Mouse (Mus musculus) myocyte (in vitro differentiated cells): Measurements from ENCODE around the gene Rsf1. TPM values are rescaled to one million over a fixed set of nuclear protein-coding genes. Genes with fewer than 3 reads are reported as not detected.
A peak's percentile ranks its signal among the peaks of the same experiment; 100 is the strongest.

ENCODE experiments used
- H3K27me3 ChIP-seq: one replicate; pipeline ENCODE4 v1.6.1; 2011; ENCODE audit not compliant: control insufficient read depth, insufficient read depth, insufficient read length
- H3K36me3 ChIP-seq: one replicate; pipeline ENCODE4 v1.6.1; 2011; ENCODE audit not compliant: control insufficient read depth, insufficient read depth
- H3K4me2 ChIP-seq: one replicate; pipeline ENCODE4 v1.6.1; 2011; ENCODE audit warnings: low read depth, control low read depth
- H3K4me3 ChIP-seq: one replicate; pipeline ENCODE4 v1.5.1; 2011; ENCODE audit warnings: mild to moderate bottlenecking, control low read depth, moderate library complexity
- H3K79me2 ChIP-seq: one replicate; pipeline ENCODE4 v1.6.1; 2011; ENCODE audit not compliant: control insufficient read depth, insufficient read depth
- H3ac ChIP-seq: one replicate; pipeline ENCODE4 v1.6.1; 2011; ENCODE audit not compliant: control insufficient read depth, insufficient read length
- CEBPB ChIP-seq: IDR thresholded peaks from 2 replicates; pipeline ENCODE4 v1.6.1; 2011; ENCODE audit warnings: mild to moderate bottlenecking, moderate library complexity; ENCODE audit not compliant: poor library complexity, insufficient read depth, severe bottlenecking
- E2F4 ChIP-seq: IDR thresholded peaks from one replicate; pipeline ENCODE4 v1.6.1; 2011; ENCODE audit warnings: mild to moderate bottlenecking, control low read depth, moderate library complexity; ENCODE audit not compliant: insufficient read depth
- MAX ChIP-seq: IDR thresholded peaks from one replicate; pipeline ENCODE4 v1.6.1; 2011; ENCODE audit warnings: low read depth, mild to moderate bottlenecking, control low read depth
- MYOD1 ChIP-seq, 3 experiments: IDR thresholded peaks; one replicate each; pipeline ENCODE4 v1.6.1; 2011; ENCODE audit warnings: control low read depth in 2 of 3, low read depth in 2 of 3, mild to moderate bottlenecking in 2 of 3, moderate library complexity in 1 of 3; ENCODE audit not compliant: insufficient read length in 2 of 3, control insufficient read depth in 1 of 3
- MYOG ChIP-seq, 3 experiments: IDR thresholded peaks; one replicate each; pipeline ENCODE4 v1.6.1; 2011; ENCODE audit warnings: control low read depth in 2 of 3, low read depth in 2 of 3, mild to moderate bottlenecking in 2 of 3; ENCODE audit not compliant: insufficient read length in 2 of 3, control insufficient read depth in 1 of 3, insufficient read depth in 1 of 3
- POLR2A ChIP-seq: IDR thresholded peaks from one replicate; pipeline ENCODE4 v1.6.1; 2011; ENCODE audit warnings: low read depth, mild to moderate bottlenecking, control low read depth, moderate library complexity; ENCODE audit not compliant: insufficient read length
- POLR2AphosphoS2 ChIP-seq: IDR thresholded peaks from one replicate; pipeline ENCODE4 v1.6.1; 2011; ENCODE audit warnings: low read depth, control low read depth; ENCODE audit not compliant: insufficient read length
- REST ChIP-seq: IDR thresholded peaks from one replicate; pipeline ENCODE4 v1.6.1; 2011; ENCODE audit warnings: mild to moderate bottlenecking, control low read depth, moderate library complexity; ENCODE audit not compliant: insufficient read depth, insufficient read length
- SRF ChIP-seq: IDR thresholded peaks from one replicate; pipeline ENCODE4 v1.6.1; 2011; ENCODE audit warnings: low read depth; ENCODE audit not compliant: control insufficient read depth, insufficient read length
- TCF12 ChIP-seq: IDR thresholded peaks from one replicate; pipeline ENCODE4 v1.6.1; 2011; ENCODE audit warnings: mild to moderate bottlenecking, control low read depth; ENCODE audit not compliant: poor library complexity, insufficient read depth, severe bottlenecking
- TCF3 ChIP-seq: IDR thresholded peaks from one replicate; pipeline ENCODE4 v1.6.1; 2011; ENCODE audit warnings: low read depth, control low read depth; ENCODE audit not compliant: insufficient read length
- USF1 ChIP-seq: IDR thresholded peaks from one replicate; pipeline ENCODE4 v1.6.1; 2011; ENCODE audit warnings: low read depth, mild to moderate bottlenecking, control low read depth, moderate library complexity
- polyA plus RNA-seq: library from polyadenylated mRNA; unstranded; fragments of >200 nt; fragmentation: generic; extraction: Trizol; gene quantifications from one replicate; pipeline ENCODE4 v1.2.1, GENCODE M21; 2012; ENCODE audit warnings: missing spikeins

The Rsf1 gene
- polyA plus RNA-seq, 1 experiment: 4.3 TPM

- peak overlapping the region; percentile 72 for H3K4me3 ChIP-seq
- no peaks in the 10 kb centered on the region for H3K27me3 ChIP-seq
- TF ChIP-seq TCF12 (no peak), E2F4 (no peak), MYOD1 (IDR thresholded peaks at IDR 0.05; ENCODE audit: control insufficient read depth in 1 of 3, insufficient read length in 2 of 3, low read depth in 2 of 3) (no peak), POLR2A (no peak), CEBPB (no peak), POLR2AphosphoS2 (no peak), MYOG (IDR thresholded peaks at IDR 0.05; ENCODE audit: control insufficient read depth in 1 of 3, insufficient read depth in 1 of 3, insufficient read length in 2 of 3, low read depth in 2 of 3) (no peak), MAX (no peak), SRF (no peak), USF1 (no peak), REST (no peak), TCF3 (no peak)
- H3ac ChIP-seq: no peak overlapping the region
- H3K36me3 ChIP-seq: no peaks in the 10 kb centered on the region
- peak overlapping the region; percentile 83 for H3K4me2 ChIP-seq
- H3K79me2 ChIP-seq: peaks cover 43% of the 10 kb centered on the region
These were observed 115.8 kb downstream of the Rsf1 start for GRCm38 (mm10) chr7:97695441-97695840.

- Histone ChIP-seq H3K27me3 (no peaks in the 10 kb centered on the region), H3K4me2 (peak overlapping the region; percentile 83), H3K36me3 (no peaks in the 10 kb centered on the region), H3K4me3 (peak overlapping the region; percentile 72), H3K79me2 (peaks cover 47% of the 10 kb centered on the region), H3ac (peak overlapping the region; percentile 85)
- TF ChIP-seq POLR2AphosphoS2 (no peak), E2F4 (no peak), MAX (no peak), SRF (no peak), MYOG (IDR thresholded peaks at IDR 0.05; ENCODE audit: control insufficient read depth in 1 of 3, insufficient read depth in 1 of 3, insufficient read length in 2 of 3, low read depth in 2 of 3) (no peak), CEBPB (no peak), TCF3 (no peak), USF1 (no peak), POLR2A (no peak), TCF12 (no peak), MYOD1 (IDR thresholded peaks at IDR 0.05; ENCODE audit: control insufficient read depth in 1 of 3, insufficient read length in 2 of 3, low read depth in 2 of 3) (no peak), REST (no peak)
These were observed 116.4 kb downstream of the Rsf1 start for GRCm38 (mm10) chr7:97696133-97696505.

GRCm38 (mm10) chr7:97696506-97697254 is 117.0 kb downstream of the Rsf1 start, which contains the start of gene Clns1a:
TSS of gene Clns1a (plus strand) at chr7:97696634.
- Histone ChIP-seq H3K4me2 (peak within 1 kb of the TSS; percentile 83), H3K79me2 (peaks cover 53% of the 10 kb centered on the region), H3K4me3 (peak within 1 kb of the TSS; percentile 72), H3K27me3 (no peaks in the 10 kb centered on the region), H3ac (peak within 1 kb of the TSS; percentile 85), H3K36me3 (no peaks in the 10 kb centered on the region)
- TF ChIP-seq TCF3: no peak
- peak; percentile 71 for TF ChIP-seq POLR2A
- peak in 1 of 3 experiments; percentile 36 for TF ChIP-seq MYOG (IDR thresholded peaks at IDR 0.05; ENCODE audit: control insufficient read depth in 1 of 3, insufficient read depth in 1 of 3, insufficient read length in 2 of 3, low read depth in 2 of 3)
- no peak for TF ChIP-seq CEBPB
- TF ChIP-seq POLR2AphosphoS2: peak; percentile 80
- TF ChIP-seq USF1: peak; percentile 87
- TF ChIP-seq MAX: peak; percentile 55
- no peak for TF ChIP-seq TCF12

- Histone ChIP-seq H3K79me2 (peaks cover 87% of the 10 kb centered on the region), H3K4me3 (no peak overlapping the region), H3ac (no peak overlapping the region), H3K4me2 (no peak overlapping the region), H3K27me3 (no peaks in the 10 kb centered on the region), H3K36me3 (no peaks in the 10 kb centered on the region)
- TF ChIP-seq CEBPB (no peak), REST (no peak), POLR2AphosphoS2 (no peak), SRF (no peak), USF1 (no peak), MYOD1 (IDR thresholded peaks at IDR 0.05; ENCODE audit: control insufficient read depth in 1 of 3, insufficient read length in 2 of 3, low read depth in 2 of 3) (no peak), MYOG (IDR thresholded peaks at IDR 0.05; ENCODE audit: control insufficient read depth in 1 of 3, insufficient read depth in 1 of 3, insufficient read length in 2 of 3, low read depth in 2 of 3) (no peak), MAX (no peak), TCF12 (no peak), POLR2A (no peak), E2F4 (no peak), TCF3 (no peak)
These were observed 120.5 kb downstream of the Rsf1 start for GRCm38 (mm10) chr7:97700173-97700572.

- peaks cover under 1% of the 10 kb centered on the region for H3K36me3 ChIP-seq
These were observed 121.4 kb downstream of the Rsf1 start for GRCm38 (mm10) chr7:97701106-97701505.

More at GRCm38 (mm10) chr7:97701106-97701505, 121.4 kb downstream of the Rsf1 start:
- Histone ChIP-seq H3K4me2 (no peak overlapping the region), H3ac (no peak overlapping the region), H3K79me2 (peaks cover 88% of the 10 kb centered on the region), H3K27me3 (no peaks in the 10 kb centered on the region), H3K4me3 (no peak overlapping the region)
- TF ChIP-seq CEBPB: no peak
